Mouse (Mus musculus) adrenal gland, postnatal 0 days (tissue): Measurements from ENCODE around the gene Tgfbr3l. TPM values are rescaled to one million over a fixed set of nuclear protein-coding genes. Genes with fewer than 3 reads are reported as not detected.

Experiments
- polyA plus RNA-seq: library from polyadenylated mRNA; unstranded; fragments of >200 nt; fragmentation: Nextera tagmentation; extraction: Ambion mirVana; gene quantifications from 2 replicates; pipeline ENCODE4 v1.2.1, GENCODE M21; 2015

Gene Tgfbr3l
- polyA plus RNA-seq, result 2.6 and 4.0 TPM in 2 replicates

DNA sequence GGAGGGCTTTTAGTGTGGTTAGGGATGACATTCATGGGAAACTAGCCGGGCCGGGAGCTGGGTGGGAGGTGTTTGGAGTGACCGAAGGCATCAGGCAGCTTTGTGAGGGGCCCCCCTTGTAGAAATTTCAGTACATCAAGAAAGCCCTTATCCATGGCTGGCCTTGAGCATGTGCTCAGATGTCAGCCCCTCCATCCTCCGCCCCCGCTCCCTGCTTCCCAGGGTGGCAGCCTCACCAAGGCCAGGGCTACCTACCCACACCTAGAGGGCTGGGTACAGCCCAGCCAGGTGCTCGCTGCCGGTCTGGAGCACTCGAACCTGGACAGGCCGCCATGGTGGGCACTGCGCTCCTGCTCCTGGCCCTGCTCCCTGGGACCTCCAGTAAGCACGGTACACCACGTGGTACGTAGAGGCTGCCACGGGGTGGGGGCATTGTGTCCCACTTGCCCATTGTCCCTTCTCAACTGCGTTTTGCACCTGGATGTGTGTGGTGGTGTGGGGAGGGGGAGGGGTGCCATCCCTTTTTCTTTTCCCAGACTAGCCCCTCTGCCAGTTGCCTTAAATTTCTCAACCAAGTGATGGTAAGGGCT is at the start of gene Tgfbr3l:
TSS of gene Tgfbr3l (plus strand) at position 264 of the 590 bp plus-strand sequence.

GRCm38 (mm10) chr8:4216791-4217621 is 31.0 kb upstream of the Tgfbr3l start, which contains the start of gene Prr36:
Prr36 (minus strand) TSS chr8:4217459.

GRCm38 (mm10) chr8:4226739-4227347 is 21.2 kb upstream of the Tgfbr3l start, which contains the start of gene Lrrc8e:
Lrrc8e (plus strand) TSS chr8:4226827.

GRCm38 (mm10) chr8:4238434-4239192 is 9.4 kb upstream of the Tgfbr3l start, which contains the start of the genes Map2k7 and Gm49320:
Map2k7 (plus strand) TSS chr8:4238740.
Gm49320 (plus strand) TSS chr8:4238865.

DNA sequence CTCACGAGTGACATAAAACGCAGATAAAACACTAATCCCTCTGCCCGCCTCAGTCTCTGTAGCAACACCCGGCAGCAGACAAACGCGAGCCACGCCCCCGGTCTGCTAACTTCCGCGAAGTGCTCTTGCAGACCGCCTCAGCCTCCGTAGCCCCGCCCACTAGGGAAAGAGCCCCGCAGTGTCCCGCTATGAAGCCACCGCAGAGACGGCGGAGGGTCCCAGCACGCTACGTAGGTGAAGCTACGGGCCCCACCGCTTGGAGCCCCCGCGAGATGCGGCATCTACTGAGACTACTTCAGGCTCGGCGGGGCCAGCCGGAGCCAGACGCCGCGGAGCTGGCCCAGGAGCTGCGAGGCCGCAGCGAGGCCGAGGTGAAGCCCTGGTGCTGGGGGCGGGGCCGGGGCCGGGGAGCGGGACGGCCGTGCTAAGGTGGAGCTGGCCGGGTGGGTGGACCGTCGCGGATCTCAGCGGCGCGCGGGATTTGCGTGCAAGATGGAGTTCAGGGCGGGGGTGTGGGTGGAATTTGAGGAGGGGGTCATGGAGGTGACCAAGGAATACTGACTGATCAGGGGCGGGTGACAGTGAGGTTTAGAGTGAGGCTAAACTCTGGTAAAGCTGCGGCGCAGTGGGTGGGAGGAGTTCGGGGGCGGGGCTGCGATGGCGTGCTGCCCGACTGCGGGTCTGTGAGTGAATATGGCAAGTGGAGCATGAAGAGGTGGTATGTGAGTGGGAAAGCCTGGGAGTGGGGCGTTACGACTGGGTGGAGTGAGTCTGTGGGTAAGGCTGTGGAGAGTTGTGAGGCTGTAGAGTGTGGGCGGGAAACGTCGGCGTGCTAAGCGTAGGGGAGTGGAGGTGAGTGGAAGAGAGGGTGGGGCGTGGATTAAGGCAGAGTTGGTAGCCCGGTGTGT is 5.2 kb downstream of the Tgfbr3l start, which contains the start of gene Snapc2:
TSS of gene Snapc2 (plus strand) at position 147 of the 908 bp plus-strand sequence.

GRCm38 (mm10) chr8:4259125-4259804 is 11.3 kb downstream of the Tgfbr3l start, which contains the start of gene Ctxn1:
Ctxn1 (minus strand) TSS chr8:4259274.

GRCm38 (mm10) chr8:4275275-4276110 is 27.5 kb downstream of the Tgfbr3l start, which contains the start of gene Timm44:
Timm44 (minus strand) TSS chr8:4275913.

Other genes starting within 250 kb of the Tgfbr3l start
- 0.66 TPM in 1 of 2 replicates, not detected in the other for gene Cd209f, start 142.4 kb upstream of the Tgfbr3l start, polyA plus RNA-seq
- not detected in 2 replicates for gene Cd209g, start 114.1 kb upstream of the Tgfbr3l start, polyA plus RNA-seq
- 15.9 and 19.5 TPM in 2 replicates for gene Evi5l, start 81.6 kb upstream of the Tgfbr3l start, polyA plus RNA-seq
- 5.1 and 11.1 TPM in 2 replicates for gene Prr36, start 30.8 kb upstream of the Tgfbr3l start, polyA plus RNA-seq
- gene Lrrc8e, start 21.4 kb upstream of the Tgfbr3l start, polyA plus RNA-seq, result 2.2 and 4.1 TPM in 2 replicates
- gene Map2k7, start 9.5 kb upstream of the Tgfbr3l start, polyA plus RNA-seq, result 23.0 and 34.2 TPM in 2 replicates
- gene Gm49320, start 9.3 kb upstream of the Tgfbr3l start, polyA plus RNA-seq, result 0.41 and 1.6 TPM in 2 replicates
- 34.8 and 46.2 TPM in 2 replicates for gene Snapc2, start 4.9 kb downstream of the Tgfbr3l start, polyA plus RNA-seq
- gene Ctxn1, start 11.1 kb downstream of the Tgfbr3l start, polyA plus RNA-seq, result 40.0 and 80.7 TPM in 2 replicates
- gene Timm44, start 27.7 kb downstream of the Tgfbr3l start, polyA plus RNA-seq, result 41.8 and 69.5 TPM in 2 replicates
- 9.5 and 12.4 TPM in 2 replicates for gene Ccl25, start 77.0 kb downstream of the Tgfbr3l start, polyA plus RNA-seq
- gene Elavl1, start 77.2 kb downstream of the Tgfbr3l start, polyA plus RNA-seq, result 58.6 and 95.3 TPM in 2 replicates
- 24.6 and 35.5 TPM in 2 replicates for gene Cers4, start 244.8 kb downstream of the Tgfbr3l start, polyA plus RNA-seq